Mouse (Mus musculus) ES-CJ7 (cell line): ENCODE measurements at regions not wholly inside any gene's neighbourhood (a gene's known extent, or its start where the extent isn't known, plus 50 kb on each side); places are given as distances from the start of the nearest gene placed in this dataset.

Experiments used
- DNase-seq: peaks from one replicate; pipeline ENCODE4 v3.0.0; 2011; ENCODE audit warnings: low read depth, low spot score

DNA sequence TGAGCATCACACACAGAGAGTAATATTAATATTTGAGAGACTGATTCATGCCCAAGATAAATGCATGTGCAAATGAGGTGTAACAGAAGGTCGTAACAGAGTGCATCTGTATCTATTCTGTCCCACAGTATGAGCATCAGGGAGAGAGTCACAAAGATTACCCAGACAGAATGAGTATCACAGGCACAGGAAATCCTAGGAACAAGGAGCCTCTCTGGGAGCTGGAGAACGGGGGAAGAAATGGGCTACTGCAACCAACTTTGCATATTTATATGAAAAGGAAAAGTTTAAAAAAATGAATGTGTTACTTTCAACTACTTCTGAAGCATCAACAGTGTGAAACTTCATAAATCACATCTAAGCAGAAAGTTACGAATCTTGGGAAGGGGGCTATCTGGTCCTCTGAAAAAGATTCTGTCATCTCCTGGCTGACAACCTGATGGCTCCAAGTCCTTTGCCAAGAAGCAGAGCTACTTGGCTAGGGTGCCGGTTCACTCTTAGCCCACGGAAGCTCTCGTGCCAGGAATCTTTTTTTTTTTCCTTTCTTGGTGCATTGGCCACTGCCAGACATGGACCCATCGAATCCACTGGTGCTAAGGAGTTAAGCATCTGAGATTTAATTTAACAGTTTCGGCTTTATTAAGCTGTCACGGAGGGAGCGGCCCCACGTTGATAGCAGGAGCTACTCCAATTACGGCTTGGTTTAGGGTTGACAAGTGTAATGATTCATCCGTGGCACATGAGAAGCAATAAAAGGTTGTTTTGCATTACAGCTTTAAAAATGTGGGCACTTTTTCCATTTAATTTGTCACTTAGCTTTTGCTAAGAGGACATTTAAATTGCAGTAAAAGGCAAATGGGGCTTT is 277.6 kb upstream of the Smim15 start:
- no peak for DNase-seq

DNA sequence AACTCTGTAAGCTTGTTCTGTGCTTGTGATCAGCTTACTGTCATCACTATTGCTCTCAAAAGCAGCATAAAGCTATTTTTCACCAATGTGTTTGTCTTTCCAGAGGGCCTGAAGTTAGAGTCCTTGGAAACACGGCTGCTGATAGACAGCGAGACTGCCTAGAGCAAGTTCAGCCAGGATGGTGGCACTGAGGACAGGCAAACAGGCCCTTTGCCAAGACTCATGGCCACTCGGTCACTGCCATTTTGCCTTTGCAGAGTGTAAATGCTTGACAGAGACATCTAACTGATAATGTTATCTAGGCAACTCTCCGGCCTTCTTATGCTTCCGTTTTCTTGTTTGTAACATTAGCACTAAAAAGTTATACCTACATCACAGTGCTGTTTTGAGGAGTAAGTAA is 280.3 kb upstream of the Smim15 start:
- no peak for DNase-seq

DNA sequence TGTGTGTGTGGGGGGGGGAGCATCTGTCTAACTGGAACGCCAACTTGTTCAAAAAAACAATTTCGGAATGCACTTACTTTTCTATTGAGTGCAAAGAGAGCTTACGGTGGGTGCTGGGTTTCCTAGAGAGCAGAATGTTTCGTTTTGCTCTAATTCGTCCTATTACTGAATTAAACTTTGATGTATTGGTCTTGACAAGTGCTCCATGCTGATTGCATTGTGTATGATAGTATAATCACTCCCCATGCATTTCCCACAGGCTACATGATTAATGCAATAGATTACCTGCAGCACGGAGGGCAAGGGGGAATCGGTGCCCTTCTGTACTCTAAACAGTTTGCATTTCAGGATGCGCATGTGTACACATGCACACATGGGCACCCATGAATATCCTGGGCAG is 283.7 kb upstream of the Smim15 start:
- DNase-seq: no peak

DNA sequence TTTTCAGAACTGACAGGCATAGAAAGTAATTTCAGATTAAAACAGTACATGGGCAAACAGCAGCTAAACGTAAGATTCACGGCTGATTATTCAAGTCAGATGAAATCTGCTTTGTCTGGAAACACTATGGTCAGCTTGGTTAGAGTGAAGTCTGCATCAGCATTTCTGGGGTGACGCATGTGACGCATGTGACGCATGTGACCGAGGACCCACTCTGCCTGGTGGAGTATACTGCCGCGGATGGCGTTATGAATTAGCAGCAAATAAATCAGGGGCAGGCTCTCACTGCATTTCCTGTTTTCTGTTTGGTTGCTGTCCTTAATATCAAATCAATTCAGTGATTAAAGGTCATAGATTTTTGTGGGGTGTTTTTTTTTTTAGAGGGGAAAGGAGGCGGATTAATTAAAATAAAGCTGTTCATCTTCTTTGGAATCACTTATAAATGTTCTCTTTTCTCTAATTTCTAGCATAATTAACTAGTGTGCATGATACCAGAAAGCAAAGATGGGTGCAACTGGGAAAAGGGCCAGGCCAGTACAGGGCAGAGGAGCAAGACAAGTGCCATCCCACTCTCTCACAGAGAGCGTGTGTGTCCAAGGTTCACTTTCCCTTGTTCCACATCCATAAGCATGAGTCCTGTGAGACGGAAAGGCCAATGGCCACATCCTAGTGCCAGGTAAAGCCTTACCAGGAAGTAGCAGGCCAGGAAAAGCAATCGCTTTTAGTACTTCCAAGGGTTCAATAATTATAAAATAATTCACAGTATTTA is 285.7 kb upstream of the Smim15 start:
- no peak for DNase-seq

DNA sequence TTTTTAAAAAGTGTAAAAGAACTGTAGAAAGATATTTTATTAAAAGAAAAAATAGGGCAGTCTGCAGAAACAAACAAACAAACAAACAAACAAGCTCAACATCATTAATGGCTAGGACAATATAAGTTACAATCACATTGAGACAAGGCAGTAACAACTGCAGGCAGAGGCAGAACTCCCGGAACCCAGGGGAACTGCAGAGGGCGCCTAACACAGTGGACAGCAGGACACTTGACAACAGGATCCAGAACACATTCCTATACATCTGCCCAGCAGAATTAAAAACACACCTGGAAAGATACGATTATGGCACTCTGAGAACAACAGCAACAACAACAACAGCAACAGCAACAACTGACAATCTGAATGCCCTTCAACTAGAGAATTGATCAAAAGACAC is 291.5 kb upstream of the Smim15 start:
- no peak for DNase-seq

DNA sequence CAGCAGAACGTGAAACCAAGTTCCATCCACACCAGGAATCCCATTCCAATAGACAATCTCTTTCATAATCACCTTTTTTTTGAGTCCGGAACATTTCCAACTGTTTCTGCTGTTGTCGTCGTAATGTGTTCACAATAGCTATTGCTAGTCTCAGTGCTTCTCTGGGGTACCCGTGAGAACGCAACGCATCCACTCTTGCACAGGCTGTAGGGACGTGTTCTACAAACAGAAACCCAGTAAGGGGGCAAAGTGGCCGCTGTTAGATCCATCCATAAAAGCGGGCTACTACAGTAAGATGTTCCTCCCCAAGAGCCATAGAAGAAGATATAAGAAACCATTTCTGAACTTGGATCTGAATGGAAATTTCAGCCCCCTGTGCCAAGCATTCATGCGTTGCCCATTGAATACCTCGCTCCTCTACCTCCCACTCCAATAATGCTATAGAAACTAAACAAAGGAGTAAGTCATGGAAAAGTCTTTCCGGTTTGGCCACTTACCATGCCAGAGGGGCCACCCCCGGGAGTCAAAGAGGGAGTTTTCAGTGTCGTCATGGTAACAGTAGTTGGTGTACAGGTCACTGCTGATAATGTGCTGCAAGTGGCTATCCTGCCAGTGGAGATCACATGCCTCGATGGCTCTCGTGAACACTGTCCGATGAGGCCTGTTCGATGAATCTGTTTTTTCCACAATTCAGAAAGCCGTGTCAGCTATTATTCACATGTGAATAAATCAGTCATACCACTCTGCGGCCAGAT is 300.6 kb upstream of the Smim15 start:
- no peak for DNase-seq

DNA sequence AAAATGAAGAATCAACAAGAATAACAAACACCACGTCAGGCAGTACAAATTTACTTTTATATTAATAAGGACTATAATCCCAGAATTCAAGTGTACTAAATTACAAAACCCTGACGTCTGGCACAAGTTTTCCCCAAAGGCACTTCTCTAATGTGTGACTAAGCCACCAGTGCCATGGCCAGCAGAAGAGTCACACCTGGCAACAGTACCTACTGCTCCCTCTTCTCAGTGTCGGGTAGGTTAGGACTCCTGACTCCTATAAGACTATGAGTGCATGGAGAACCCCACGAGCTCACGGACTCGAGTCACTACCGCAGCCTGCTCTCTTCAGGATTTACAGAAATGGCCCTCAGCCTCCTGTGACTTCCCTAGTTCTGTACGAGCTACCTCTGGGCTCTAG is 307.7 kb upstream of the Smim15 start:
- DNase-seq: no peak

DNA sequence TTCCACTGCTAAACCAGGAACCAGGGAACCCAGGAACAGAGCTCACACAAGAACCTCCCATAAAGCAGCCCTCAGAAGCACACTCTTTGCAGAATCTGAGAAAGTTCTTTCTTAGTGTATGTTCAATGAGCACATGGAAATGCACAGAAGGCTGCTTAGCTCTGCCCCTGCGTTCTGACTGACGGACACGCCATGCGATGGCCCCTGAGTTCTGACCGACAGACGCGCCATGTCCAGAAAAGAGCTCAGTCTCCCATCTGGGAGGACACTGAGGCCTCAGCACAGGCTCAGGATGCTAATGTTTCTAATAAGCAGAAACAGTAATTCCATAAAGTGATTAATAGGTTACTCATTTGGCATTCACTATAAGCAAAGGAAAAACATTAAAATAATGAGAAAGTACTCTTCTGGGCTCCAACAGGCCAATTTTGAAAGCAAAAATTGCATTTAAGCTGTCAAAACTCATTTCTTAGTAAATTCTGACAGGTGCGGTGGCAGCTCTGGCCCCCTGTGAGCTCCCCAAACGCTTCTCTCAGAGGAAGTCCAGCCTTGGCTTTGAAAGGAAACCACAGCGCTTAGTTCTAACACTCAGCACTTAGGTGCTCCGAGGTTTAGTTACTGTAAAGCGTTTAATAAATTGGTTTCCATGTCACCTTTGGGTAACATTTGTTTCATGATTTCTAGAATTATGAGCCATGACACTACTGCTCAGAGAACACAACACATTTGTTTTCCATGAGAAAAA is 309.9 kb upstream of the Smim15 start:
- DNase-seq: no peak

DNA sequence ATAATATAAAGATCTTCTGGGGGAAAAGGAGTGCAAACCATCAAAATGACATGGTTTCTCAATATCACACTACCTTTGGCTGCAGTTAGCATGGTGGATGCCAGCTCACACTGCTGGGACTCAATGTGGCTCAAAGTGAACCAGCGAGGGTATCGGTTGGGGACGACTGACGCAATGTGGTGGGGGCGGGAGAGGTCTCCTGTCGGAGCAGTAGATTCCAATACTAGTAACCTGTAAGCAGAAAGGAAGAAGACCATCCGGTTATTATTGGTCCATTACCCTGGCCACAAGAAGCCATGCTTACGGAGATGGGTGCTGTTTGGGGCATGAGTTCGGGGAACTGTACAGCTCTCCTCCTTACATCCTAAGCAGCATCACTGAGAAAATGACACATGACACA is 313.3 kb upstream of the Smim15 start:
- no peak for DNase-seq

DNA sequence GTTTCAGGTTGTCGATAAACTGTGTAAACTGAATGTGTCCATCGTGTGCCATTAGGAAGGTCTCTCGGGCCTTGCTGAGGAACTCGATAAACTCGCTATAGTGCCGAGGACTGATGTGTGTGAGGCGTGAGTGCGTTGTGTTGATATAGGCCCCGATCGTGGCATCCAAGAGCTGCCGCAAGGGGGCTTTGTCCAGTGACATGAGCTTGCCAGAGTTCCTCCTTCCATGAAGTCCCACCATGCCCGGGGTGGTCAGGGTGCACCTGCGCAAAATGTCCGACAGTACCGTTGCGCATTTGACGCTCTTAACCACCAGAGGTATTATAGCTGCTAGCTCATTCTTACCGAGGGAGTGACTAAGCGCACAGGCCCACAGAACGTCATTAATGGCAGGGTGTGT is 317.8 kb upstream of the Smim15 start:
- DNase-seq: no peak

DNA sequence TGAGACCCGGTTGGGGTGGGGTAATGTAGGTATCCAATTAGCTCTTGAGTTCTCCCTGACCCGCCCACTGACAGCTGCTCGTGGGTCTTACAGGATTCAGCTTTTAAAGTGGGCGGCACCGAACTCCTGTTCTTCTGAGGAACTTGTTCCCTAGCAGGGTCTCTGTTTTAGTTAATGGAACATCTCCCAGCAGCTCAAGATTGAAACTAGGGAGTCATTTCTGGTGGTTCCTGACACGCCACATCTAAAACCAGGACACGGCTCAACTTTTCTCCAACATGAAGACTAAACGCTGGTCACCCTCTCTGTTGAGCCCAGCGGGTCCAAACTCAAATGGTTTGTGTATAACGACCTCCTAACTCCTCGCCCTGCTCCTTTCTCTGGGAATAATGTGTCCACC is 322.3 kb upstream of the Smim15 start:
- no peak for DNase-seq

DNA sequence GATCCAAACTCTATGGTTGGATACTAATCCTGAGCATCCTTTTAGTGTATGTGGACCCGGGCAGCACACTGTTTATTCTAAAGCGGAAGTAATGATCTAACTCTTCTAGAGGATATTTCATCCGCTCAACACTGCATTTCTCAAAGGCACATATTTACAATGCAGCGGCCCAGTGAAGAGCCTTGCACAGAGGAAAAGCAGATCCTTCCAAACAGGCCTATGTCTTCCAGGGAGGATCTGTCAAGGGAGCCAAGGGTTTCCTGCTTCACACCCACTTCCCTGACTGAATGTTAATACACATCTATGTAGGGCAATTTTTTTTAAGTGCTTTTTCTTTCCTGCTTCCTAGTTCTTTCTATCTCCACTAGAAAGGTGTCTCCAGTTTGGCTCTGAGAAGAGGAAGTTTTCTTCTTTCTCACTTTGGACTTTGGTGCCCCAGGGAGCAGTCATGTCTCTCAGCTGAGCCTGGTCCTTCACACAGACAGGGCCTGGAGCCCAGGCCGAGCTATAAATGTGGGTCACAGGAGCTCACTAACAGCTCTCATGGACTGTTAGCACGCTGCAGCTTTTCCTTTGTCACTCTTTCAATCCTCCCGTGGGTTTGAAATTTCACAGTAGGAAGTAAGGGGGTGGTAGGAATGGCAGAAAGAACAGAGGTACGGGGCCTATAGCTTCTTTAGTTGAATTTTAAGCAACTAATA is 323.2 kb upstream of the Smim15 start:
- DNase-seq: no peak

DNA sequence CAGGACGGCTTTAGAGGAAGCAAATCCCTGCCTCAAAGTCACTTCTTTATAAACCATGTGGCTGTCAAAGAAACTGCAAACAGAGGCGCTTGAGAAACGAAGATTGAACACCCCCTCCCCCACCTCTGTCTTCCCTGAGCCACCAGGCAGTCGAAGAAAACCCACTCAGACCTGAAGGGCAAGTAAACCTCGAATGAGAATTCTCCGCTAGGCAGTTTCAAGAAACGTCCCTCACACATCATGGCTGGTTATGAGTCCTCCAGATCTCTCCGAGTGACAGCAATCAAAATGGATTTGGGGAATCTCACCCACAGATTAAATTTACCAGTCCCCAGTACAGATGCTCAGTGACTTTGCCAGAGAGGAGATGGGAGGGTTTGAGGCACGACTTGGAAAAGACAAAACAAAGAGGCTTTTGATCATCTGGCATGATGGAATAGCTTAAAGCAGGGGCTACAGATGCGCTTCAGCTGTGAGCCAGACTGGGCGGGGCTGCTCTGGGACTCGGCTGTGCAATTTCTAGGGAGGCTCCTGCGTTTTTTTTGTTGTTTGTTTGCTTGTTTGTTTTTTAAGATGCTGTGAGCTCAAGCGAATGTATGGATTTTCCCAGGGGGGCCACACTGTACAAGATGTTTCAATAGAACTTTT is 325.1 kb upstream of the Smim15 start:
- DNase-seq: no peak

DNA sequence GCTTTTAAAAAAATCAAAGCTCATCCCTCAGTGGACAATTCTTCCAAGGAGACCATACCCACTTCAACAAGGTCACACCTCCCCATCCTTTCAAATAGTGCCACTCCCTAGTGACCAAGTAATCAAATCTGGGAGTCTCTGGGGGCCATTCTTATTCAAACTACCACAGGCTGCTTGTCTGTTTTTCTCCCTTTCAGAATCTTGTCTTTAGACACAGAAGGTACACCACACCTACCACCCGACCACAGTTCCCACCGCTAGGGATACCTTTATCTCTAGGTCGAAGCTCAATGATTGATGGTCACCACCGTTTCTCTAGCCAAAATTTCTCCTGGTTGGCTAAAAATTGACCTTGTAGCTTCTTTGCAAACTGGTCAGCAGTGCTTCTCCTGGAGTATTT is 328.6 kb upstream of the Smim15 start:
- DNase-seq: peak; percentile 54

DNA sequence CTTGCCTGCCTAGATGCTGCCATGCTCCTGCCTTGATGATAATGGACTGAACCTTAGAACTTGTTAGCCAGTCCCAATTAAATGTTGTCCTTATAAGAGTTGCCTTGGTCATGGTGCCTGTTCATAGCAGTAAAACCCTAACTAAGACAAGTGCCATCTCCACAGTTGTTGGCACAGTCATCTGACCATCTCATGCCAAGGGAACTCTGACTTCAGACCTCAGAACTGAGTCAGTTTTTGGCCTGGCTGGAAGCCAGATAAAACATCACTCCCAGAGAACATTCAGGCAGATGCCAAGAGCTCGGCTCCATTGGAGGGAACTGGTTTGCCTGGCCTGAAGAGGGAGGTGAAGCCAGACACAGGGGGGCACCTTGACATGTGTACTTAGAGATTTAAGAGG is 330.2 kb upstream of the Smim15 start:
- no peak for DNase-seq

DNA sequence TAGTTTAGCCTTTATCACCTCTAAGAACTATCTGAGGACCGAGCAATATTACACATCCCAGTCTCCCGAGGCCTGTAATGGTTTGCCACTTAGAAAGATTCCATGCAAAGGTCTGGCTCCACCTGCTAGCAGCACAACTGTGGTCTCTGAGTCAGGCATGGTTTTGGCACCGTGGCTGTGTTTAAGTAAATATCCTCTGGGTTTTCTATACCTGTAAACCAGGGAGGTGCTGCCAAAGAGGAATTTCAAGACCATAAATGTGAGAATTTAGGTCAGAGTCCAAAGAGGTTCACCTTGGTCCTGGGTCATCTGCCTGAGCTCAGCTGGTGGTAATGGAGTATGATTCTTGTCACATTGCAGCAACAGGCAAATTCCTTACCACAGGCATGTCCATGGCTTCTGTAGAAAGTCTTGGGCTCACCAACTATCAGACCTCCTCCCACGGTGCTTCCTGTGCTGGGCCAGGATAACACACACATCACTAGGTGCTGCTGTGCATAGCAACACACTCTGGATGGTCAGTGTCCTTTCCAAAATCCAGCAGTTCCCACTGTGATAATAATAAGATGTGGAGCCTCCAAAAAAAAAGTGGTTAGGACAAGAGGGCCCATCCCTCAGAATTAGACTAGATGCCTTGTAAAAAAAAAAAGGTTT is 332.8 kb upstream of the Smim15 start:
- no peak for DNase-seq

DNA sequence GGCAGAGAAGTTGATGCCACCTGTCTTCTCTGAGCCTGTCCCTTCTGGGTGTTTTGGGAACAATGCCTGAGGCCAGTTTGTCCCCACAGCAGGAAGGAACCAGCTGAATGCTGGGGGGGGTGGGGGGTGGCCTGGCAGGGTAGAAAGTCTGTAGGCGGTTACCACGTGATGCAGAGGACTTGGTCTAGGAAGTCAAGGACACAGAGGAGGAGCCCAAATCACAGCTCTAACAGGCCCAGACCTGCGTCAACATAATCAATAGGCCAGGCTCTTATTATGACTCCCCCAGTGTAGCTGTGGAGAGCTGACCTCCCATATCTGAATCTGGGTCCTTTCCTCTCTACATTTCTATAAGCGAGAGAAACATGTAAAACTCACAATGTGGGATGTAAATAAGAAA is 333.9 kb upstream of the Smim15 start:
- DNase-seq: no peak

DNA sequence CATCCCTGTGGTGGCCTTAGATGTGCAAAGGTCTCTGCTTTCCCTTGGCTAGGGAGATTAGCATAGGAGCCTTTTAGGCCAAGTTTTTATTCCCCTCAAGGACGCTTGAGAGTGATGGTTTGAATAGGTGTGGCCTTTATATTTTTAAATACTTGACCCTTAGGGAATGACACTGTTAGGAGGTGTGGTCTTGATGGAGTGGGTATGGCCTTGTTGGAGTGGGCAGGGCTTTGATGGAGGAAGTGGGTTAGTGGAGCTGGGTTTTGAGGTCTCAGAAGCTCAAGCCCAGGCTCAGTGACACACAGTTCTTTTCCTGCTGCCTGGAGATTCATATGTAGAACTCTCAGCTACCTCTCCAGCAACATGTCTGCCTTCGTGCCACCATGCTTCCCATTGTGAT is 334.4 kb upstream of the Smim15 start:
- DNase-seq: peak; percentile 50

DNA sequence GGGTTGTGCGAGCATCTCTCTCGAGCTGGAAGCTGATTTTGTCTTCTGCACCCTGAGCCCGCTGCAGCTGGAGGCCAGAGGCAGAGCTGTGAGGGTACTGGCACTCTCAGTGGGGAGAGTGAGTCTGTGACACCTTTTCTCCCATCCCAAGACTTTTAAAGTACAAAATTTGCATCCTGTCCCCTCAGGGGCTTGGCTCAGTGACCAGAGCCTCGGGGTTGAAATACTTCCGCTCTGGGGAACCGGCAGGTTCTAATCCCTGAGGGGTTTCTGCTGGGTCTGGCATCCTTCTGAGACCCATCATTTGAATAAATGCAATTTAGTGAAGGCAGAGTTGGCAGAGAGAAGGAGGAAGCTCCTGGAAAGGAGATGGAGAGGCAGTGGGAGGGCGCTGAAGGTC is 340.5 kb upstream of the Smim15 start:
- no peak for DNase-seq
